Mouse (Mus musculus): ENCODE measurements at regions not wholly inside any gene's neighbourhood (a gene's known extent, or its start where the extent isn't known, plus 50 kb on each side); places are given as distances from the start of the nearest gene placed in this dataset.
"Not testable (repeated sequence)": the region's sequence is repeated elsewhere in the genome, so short reads cannot be mapped to it uniquely, and the experiment has no call there.

- no peak for DNase-seq (ENCODE audit: extremely low read depth, low read depth, low spot score)
Measured at GRCm38 (mm10) chr9:43512806-43513205, 202.2 kb downstream of the Trim29 start.

GRCm38 (mm10) chr9:43514731-43515458, 204.2 kb downstream of the Trim29 start:
- no peak for DNase-seq (ENCODE audit: extremely low read depth, low read depth, low spot score)

- DNase-seq (ENCODE audit: extremely low read depth, low read depth, low spot score): no peak
Measured at GRCm38 (mm10) chr9:43520931-43521330, 210.3 kb downstream of the Trim29 start.

- no peak for DNase-seq (ENCODE audit: extremely low read depth, low read depth, low spot score)
Measured at GRCm38 (mm10) chr9:43524947-43525565, 214.4 kb downstream of the Trim29 start.

GRCm38 (mm10) chr9:43532187-43532586, 211.6 kb upstream of the Nectin1 start:
- no peak for DNase-seq (ENCODE audit: extremely low read depth, low read depth, low spot score)

- no peak for DNase-seq (ENCODE audit: extremely low read depth, low read depth, low spot score)
Measured at GRCm38 (mm10) chr9:43535967-43536366, 207.8 kb upstream of the Nectin1 start.

- no peak for DNase-seq (ENCODE audit: extremely low read depth, low read depth, low spot score)
Measured at GRCm38 (mm10) chr9:43537121-43537520, 206.7 kb upstream of the Nectin1 start.

GRCm38 (mm10) chr9:43540131-43540530, 203.7 kb upstream of the Nectin1 start:
- DNase-seq (ENCODE audit: extremely low read depth, low read depth, low spot score): no peak

GRCm38 (mm10) chr9:43541234-43541633, 202.6 kb upstream of the Nectin1 start:
- DNase-seq (ENCODE audit: extremely low read depth, low read depth, low spot score): no peak

- DNase-seq (ENCODE audit: extremely low read depth, low read depth, low spot score): peak; percentile 97
Measured at GRCm38 (mm10) chr9:43542077-43542654, 201.6 kb upstream of the Nectin1 start.

- no peak for DNase-seq (ENCODE audit: extremely low read depth, low read depth, low spot score)
Measured at GRCm38 (mm10) chr9:43545081-43545565, 198.7 kb upstream of the Nectin1 start.

GRCm38 (mm10) chr9:43548883-43549282, 194.9 kb upstream of the Nectin1 start:
- no peak for DNase-seq (ENCODE audit: extremely low read depth, low read depth, low spot score)

- DNase-seq (ENCODE audit: extremely low read depth, low read depth, low spot score): no peak
Measured at GRCm38 (mm10) chr9:43549293-43549692, 194.5 kb upstream of the Nectin1 start.

GRCm38 (mm10) chr9:43552758-43553157, 191.0 kb upstream of the Nectin1 start:
- not testable (repeated sequence) for DNase-seq (ENCODE audit: extremely low read depth, low read depth, low spot score)

GRCm38 (mm10) chr9:43562016-43562415, 181.8 kb upstream of the Nectin1 start:
- DNase-seq (ENCODE audit: extremely low read depth, low read depth, low spot score): peak; percentile 94

- DNase-seq (ENCODE audit: extremely low read depth, low read depth, low spot score): no peak
Measured at GRCm38 (mm10) chr9:43564239-43564906, 179.4 kb upstream of the Nectin1 start.

GRCm38 (mm10) chr9:43568851-43569250, 174.9 kb upstream of the Nectin1 start:
- no peak for DNase-seq (ENCODE audit: extremely low read depth, low read depth, low spot score)

- no peak for DNase-seq (ENCODE audit: extremely low read depth, low read depth, low spot score)
Measured at GRCm38 (mm10) chr9:43571086-43571485, 172.7 kb upstream of the Nectin1 start.

- no peak for DNase-seq (ENCODE audit: extremely low read depth, low read depth, low spot score)
Measured at GRCm38 (mm10) chr9:43575659-43576058, 168.1 kb upstream of the Nectin1 start.

- DNase-seq (ENCODE audit: extremely low read depth, low read depth, low spot score): no peak
Measured at GRCm38 (mm10) chr9:43580653-43581052, 163.1 kb upstream of the Nectin1 start.

- DNase-seq (ENCODE audit: extremely low read depth, low read depth, low spot score): no peak
Measured at GRCm38 (mm10) chr9:43585616-43586015, 158.2 kb upstream of the Nectin1 start.

Data from fat pad, adult 2 months (tissue).